Mouse (Mus musculus): ENCODE measurements around the gene Gpr33. TPM values are rescaled to one million over a fixed set of nuclear protein-coding genes. Genes with fewer than 3 reads are reported as not detected.

The Gpr33 gene
- polyA plus RNA-seq, 1 experiment from 2014 or later: not detected

- H3K9me3 ChIP-seq (ENCODE audit: control insufficient read depth, low read length): no peaks in the 10 kb centered on the region
- WGBS: 96% methylated on average over 3 of the region's 3 CpGs
- H3K36me3 ChIP-seq (ENCODE audit: control insufficient read depth, insufficient read depth, low read length): peaks cover 25% of the 10 kb centered on the region
- ATAC-seq (ENCODE audit: insufficient number of reproducible peaks, insufficient read depth, low FRiP score, low read depth): no peak
- peaks cover 0 to 4% of the 10 kb centered on the region in 2 experiments; a peak in 3 of 4 replicates for H3K4me1 ChIP-seq (ENCODE audit: control insufficient read depth in 2 of 2, insufficient read depth in 2 of 2, low read length in 2 of 2)
- no peak overlapping the region for H3K9ac ChIP-seq (ENCODE audit: low read length)
- H3K4me3 ChIP-seq (ENCODE audit: control insufficient read depth in 1 of 2, insufficient read depth in 1 of 2, low read depth in 1 of 2, low read length in 2 of 2): no peak overlapping the region
- H3K27ac ChIP-seq (replicated peaks in 1 of 2; ENCODE audit: control insufficient read depth in 1 of 2, insufficient read depth in 1 of 2, low read depth in 2 of 2, low read length in 2 of 2): no peak overlapping the region
- no peaks in the 10 kb centered on the region for H3K27me3 ChIP-seq (ENCODE audit: control insufficient read depth, insufficient read depth, low read length)
- H3K4me2 ChIP-seq (ENCODE audit: low read length): no peak overlapping the region
These were observed 25.1 kb downstream of the Gpr33 start for GRCm38 (mm10) chr12:52002746-52003145.

- ATAC-seq (ENCODE audit: insufficient number of reproducible peaks, insufficient read depth, low FRiP score, low read depth): no peak
- peaks cover 0 to 4% of the 10 kb centered on the region in 2 experiments; a peak in 3 of 4 replicates for H3K4me1 ChIP-seq (ENCODE audit: control insufficient read depth in 2 of 2, insufficient read depth in 2 of 2, low read length in 2 of 2)
- 11% methylated on average over 4 of the region's 4 CpGs for WGBS
- no peak overlapping the region for H3K9ac ChIP-seq (ENCODE audit: low read length)
- no peaks in the 10 kb centered on the region for H3K9me3 ChIP-seq (ENCODE audit: control insufficient read depth, low read length)
- H3K27ac ChIP-seq (replicated peaks in 1 of 2; ENCODE audit: control insufficient read depth in 1 of 2, insufficient read depth in 1 of 2, low read depth in 2 of 2, low read length in 2 of 2): no peak overlapping the region
- peaks cover 34% of the 10 kb centered on the region for H3K36me3 ChIP-seq (ENCODE audit: control insufficient read depth, insufficient read depth, low read length)
- no peak overlapping the region for H3K4me3 ChIP-seq (ENCODE audit: control insufficient read depth in 1 of 2, insufficient read depth in 1 of 2, low read depth in 1 of 2, low read length in 2 of 2)
- no peaks in the 10 kb centered on the region for H3K27me3 ChIP-seq (ENCODE audit: control insufficient read depth, insufficient read depth, low read length)
- H3K4me2 ChIP-seq (ENCODE audit: low read length): no peak overlapping the region
These were observed 26.3 kb downstream of the Gpr33 start for GRCm38 (mm10) chr12:52001544-52001943.

GRCm38 (mm10) chr12:51998366-51998932 lies 29.4 kb downstream of the Gpr33 start:
- Histone ChIP-seq H3K4me3 (ENCODE audit: control insufficient read depth in 1 of 2, insufficient read depth in 1 of 2, low read depth in 1 of 2, low read length in 2 of 2) (no peak overlapping the region), H3K27ac (replicated peaks in 1 of 2; ENCODE audit: control insufficient read depth in 1 of 2, insufficient read depth in 1 of 2, low read depth in 2 of 2, low read length in 2 of 2) (no peak overlapping the region), H3K4me1 (ENCODE audit: control insufficient read depth in 2 of 2, insufficient read depth in 2 of 2, low read length in 2 of 2) (no peaks in the 10 kb centered on the region), H3K9me3 (ENCODE audit: control insufficient read depth, low read length) (no peaks in the 10 kb centered on the region), H3K27me3 (ENCODE audit: control insufficient read depth, insufficient read depth, low read length) (no peaks in the 10 kb centered on the region), H3K9ac (ENCODE audit: low read length) (no peak overlapping the region), H3K4me2 (ENCODE audit: low read length) (no peak overlapping the region), H3K36me3 (ENCODE audit: control insufficient read depth, insufficient read depth, low read length) (peaks cover 50% of the 10 kb centered on the region)
- ATAC-seq (ENCODE audit: insufficient number of reproducible peaks, insufficient read depth, low FRiP score, low read depth): no peak
- 69% methylated on average over 9 of the region's 9 CpGs for WGBS

GRCm38 (mm10) chr12:51995738-51996536 lies 31.9 kb downstream of the Gpr33 start:
- WGBS: 72% methylated on average over 1 of the region's 1 CpGs
- no peaks in the 10 kb centered on the region for H3K27me3 ChIP-seq (ENCODE audit: control insufficient read depth, insufficient read depth, low read length)
- peaks cover 46% of the 10 kb centered on the region for H3K36me3 ChIP-seq (ENCODE audit: control insufficient read depth, insufficient read depth, low read length)
- no peaks in the 10 kb centered on the region for H3K9me3 ChIP-seq (ENCODE audit: control insufficient read depth, low read length)
- no peak overlapping the region for H3K9ac ChIP-seq (ENCODE audit: low read length)
- no peak for ATAC-seq (ENCODE audit: insufficient number of reproducible peaks, insufficient read depth, low FRiP score, low read depth)
- no peak overlapping the region for H3K4me3 ChIP-seq (ENCODE audit: control insufficient read depth in 1 of 2, insufficient read depth in 1 of 2, low read depth in 1 of 2, low read length in 2 of 2)
- H3K4me1 ChIP-seq (ENCODE audit: control insufficient read depth in 2 of 2, insufficient read depth in 2 of 2, low read length in 2 of 2): no peaks in the 10 kb centered on the region
- no peak overlapping the region for H3K27ac ChIP-seq (replicated peaks in 1 of 2; ENCODE audit: control insufficient read depth in 1 of 2, insufficient read depth in 1 of 2, low read depth in 2 of 2, low read length in 2 of 2)
- H3K4me2 ChIP-seq (ENCODE audit: low read length): no peak overlapping the region

DNA sequence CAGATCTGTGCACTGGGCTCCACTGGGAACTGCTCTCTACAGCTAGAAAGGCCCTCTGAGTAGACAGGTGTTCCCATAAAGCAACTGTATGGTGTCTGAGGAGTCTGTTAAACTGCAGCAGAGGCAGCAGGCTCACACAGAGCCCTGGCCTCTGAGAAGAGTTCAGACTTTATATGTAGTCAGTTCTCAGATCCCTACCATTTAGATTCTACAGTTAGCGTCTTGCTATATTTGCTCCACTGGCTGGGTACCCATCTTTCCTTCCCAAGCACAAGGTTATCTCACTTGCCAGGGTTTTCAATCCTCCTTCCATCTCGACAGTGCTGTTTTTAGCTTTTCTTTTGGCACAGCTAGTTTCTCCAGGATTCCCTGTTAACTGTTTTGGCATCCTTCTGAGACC lies 37.2 kb downstream of the Gpr33 start:
- H3K36me3 ChIP-seq (ENCODE audit: control insufficient read depth, insufficient read depth, low read length): peaks cover 13% of the 10 kb centered on the region; the same call in 1 of the 2 replicates
- no peak for ATAC-seq (ENCODE audit: insufficient number of reproducible peaks, insufficient read depth, low FRiP score, low read depth)

DNA sequence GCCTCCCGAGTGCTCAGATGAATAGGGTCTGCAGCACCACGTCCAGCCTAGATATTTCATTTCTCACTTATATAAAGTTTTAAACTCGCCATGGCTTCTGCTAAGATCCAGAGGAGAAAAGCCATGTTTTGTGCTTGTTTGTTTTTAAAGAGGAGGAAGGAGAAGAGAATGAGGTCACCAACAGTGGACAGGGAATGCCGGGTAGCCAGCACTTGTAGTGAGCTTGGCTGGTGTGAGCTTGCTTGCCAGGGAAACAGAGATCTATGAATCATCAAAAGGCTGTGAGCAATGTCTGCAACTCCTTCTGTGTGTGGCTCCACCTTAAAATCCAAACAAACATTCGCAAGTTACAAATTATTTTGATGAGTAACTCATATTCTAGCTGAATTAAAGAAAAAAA lies 39.3 kb downstream of the Gpr33 start:
- Histone ChIP-seq H3K4me1 (ENCODE audit: control insufficient read depth in 2 of 2, insufficient read depth in 2 of 2, low read length in 2 of 2) (peaks cover 6 to 7% of the 10 kb centered on the region in 2 experiments), H3K27me3 (ENCODE audit: control insufficient read depth, insufficient read depth, low read length) (no peaks in the 10 kb centered on the region), H3K9ac (ENCODE audit: low read length) (no peak overlapping the region), H3K36me3 (ENCODE audit: control insufficient read depth, insufficient read depth, low read length) (no peaks in the 10 kb centered on the region), H3K9me3 (ENCODE audit: control insufficient read depth, low read length) (no peaks in the 10 kb centered on the region), H3K4me2 (ENCODE audit: low read length) (no peak overlapping the region), H3K4me3 (ENCODE audit: control insufficient read depth in 1 of 2, insufficient read depth in 1 of 2, low read depth in 1 of 2, low read length in 2 of 2) (no peak overlapping the region), H3K27ac (replicated peaks in 1 of 2; ENCODE audit: control insufficient read depth in 1 of 2, insufficient read depth in 1 of 2, low read depth in 2 of 2, low read length in 2 of 2) (no peak overlapping the region)
- ATAC-seq (ENCODE audit: insufficient number of reproducible peaks, insufficient read depth, low FRiP score, low read depth): no peak
- 78% methylated on average over 5 of the region's 5 CpGs for WGBS

More for the DNA sequence above, 37.2 kb downstream of the Gpr33 start:
- Histone ChIP-seq H3K4me1 (ENCODE audit: control insufficient read depth in 2 of 2, insufficient read depth in 2 of 2, low read length in 2 of 2) (peaks cover 4 to 5% of the 10 kb centered on the region in 2 experiments), H3K4me2 (ENCODE audit: low read length) (no peak overlapping the region), H3K27me3 (ENCODE audit: control insufficient read depth, insufficient read depth, low read length) (no peaks in the 10 kb centered on the region), H3K9ac (ENCODE audit: low read length) (no peak overlapping the region), H3K4me3 (ENCODE audit: control insufficient read depth in 1 of 2, insufficient read depth in 1 of 2, low read depth in 1 of 2, low read length in 2 of 2) (no peak overlapping the region), H3K9me3 (ENCODE audit: control insufficient read depth, low read length) (no peaks in the 10 kb centered on the region), H3K27ac (replicated peaks in 1 of 2; ENCODE audit: control insufficient read depth in 1 of 2, insufficient read depth in 1 of 2, low read depth in 2 of 2, low read length in 2 of 2) (no peak overlapping the region)
- WGBS: 53% methylated on average over 2 of the region's 2 CpGs

DNA sequence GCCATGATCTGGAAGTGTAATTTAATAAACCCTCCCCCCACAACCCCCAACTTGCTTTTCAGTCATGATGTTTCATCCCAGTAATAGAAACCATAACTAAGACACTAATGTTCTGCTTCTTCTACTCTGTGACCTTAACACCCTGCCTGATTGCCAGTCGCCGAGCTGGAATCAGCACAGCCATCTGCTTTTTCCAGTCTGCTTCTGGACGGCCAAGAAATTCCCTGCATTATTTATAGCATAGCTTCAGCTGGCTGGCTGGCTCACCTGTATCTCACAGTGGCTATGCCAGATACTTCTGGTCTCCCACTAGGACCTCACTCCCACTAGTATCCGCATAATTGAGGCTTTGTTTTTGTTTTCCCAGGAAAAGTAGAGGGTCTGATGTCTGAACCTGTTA lies 42.0 kb downstream of the Gpr33 start:
- H3K27ac ChIP-seq (replicated peaks in 1 of 2; ENCODE audit: control insufficient read depth in 1 of 2, insufficient read depth in 1 of 2, low read depth in 2 of 2, low read length in 2 of 2): no peak overlapping the region

More for the DNA sequence above, 42.0 kb downstream of the Gpr33 start:
- no peaks in the 10 kb centered on the region for H3K36me3 ChIP-seq (ENCODE audit: control insufficient read depth, insufficient read depth, low read length)
- no peaks in the 10 kb centered on the region for H3K9me3 ChIP-seq (ENCODE audit: control insufficient read depth, low read length)
- no peaks in the 10 kb centered on the region for H3K27me3 ChIP-seq (ENCODE audit: control insufficient read depth, insufficient read depth, low read length)
- H3K4me2 ChIP-seq (ENCODE audit: low read length): no peak overlapping the region
- H3K4me3 ChIP-seq (ENCODE audit: control insufficient read depth in 1 of 2, insufficient read depth in 1 of 2, low read depth in 1 of 2, low read length in 2 of 2): no peak overlapping the region
- WGBS: 37% methylated on average over 4 of the region's 4 CpGs
- peaks cover 6 to 7% of the 10 kb centered on the region in 2 experiments for H3K4me1 ChIP-seq (ENCODE audit: control insufficient read depth in 2 of 2, insufficient read depth in 2 of 2, low read length in 2 of 2)
- H3K9ac ChIP-seq (ENCODE audit: low read length): no peak overlapping the region
- ATAC-seq (ENCODE audit: insufficient number of reproducible peaks, insufficient read depth, low FRiP score, low read depth): no peak

Data from heart, embryonic 14.5 days (tissue).